ENCODE assay signal across 18 mouse cellular contexts in the genomic region with DNA sequence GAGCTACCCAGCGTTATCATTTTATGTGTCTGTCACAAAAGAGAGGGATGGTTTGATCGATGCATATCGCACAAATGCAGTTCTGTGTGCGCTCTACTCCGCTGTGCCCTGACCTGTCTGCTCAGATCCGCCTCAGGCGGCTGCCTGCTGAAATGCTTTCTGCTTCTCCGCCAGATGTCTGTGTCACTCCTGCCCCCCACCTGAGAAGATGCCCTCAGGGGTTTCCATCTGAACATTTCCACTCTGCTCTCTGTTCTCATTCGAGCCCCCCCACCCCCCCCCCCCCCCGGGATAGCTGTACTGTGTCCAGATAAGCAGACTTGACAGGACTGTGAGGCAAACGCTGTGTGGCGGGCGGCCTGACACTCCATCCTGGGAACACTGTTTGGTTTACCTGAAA. TPM values are rescaled to one million over a fixed set of nuclear protein-coding genes. Genes with fewer than 3 reads are reported as not detected.
A peak's percentile ranks its signal among the peaks of the same experiment; 100 is the strongest.
DNase-seq lines count a peak whose midpoint lies in the region; ATAC-seq and TF ChIP-seq lines count a peak whose summit lies in the region.
"Had no signal": no experiment of that assay in that cellular context is flagged by ENCODE, and none has a peak within 500 bp of the region (broad histone marks: within the 10 kb centered on the region; RNA-seq: fewer than 3 reads in every experiment).

No protein-coding gene starts in this region.

- no peak overlapping the region for H3K4me3 ChIP-seq in midbrain, postnatal 0 days (ENCODE audit: low read depth, low read length)
- H3K4me3 ChIP-seq in midbrain, embryonic 11.5 days (ENCODE audit: low read depth, low read length) = no peak overlapping the region
- no peak overlapping the region for H3K4me3 ChIP-seq in embryonic facial prominence, embryonic 10.5 days
- H3K4me3 ChIP-seq: intestine, embryonic 15.5 days; kidney, embryonic 15.5 days had no signal

- no peak for TF ChIP-seq CTCF in midbrain, postnatal 0 days (IDR thresholded peaks at IDR 0.05)

- WGBS in midbrain, postnatal 0 days = 54% methylated on average over 13 of the region's 13 CpGs
- 63% methylated on average over 13 of the region's 13 CpGs for WGBS in midbrain, embryonic 11.5 days
- WGBS in embryonic facial prominence, embryonic 10.5 days = 35% methylated on average over 13 of the region's 13 CpGs

- H3K27me3 ChIP-seq in midbrain, postnatal 0 days (ENCODE audit: insufficient read depth, low read length) = no peaks in the 10 kb centered on the region
- H3K27me3 ChIP-seq in midbrain, embryonic 11.5 days (ENCODE audit: control insufficient read depth, insufficient read depth, low read length) = peaks cover 3% of the 10 kb centered on the region; the same call in 1 of the 2 replicates
- H3K27me3 ChIP-seq in embryonic facial prominence, embryonic 10.5 days (replicated peaks; ENCODE audit: low read depth, poor library complexity, severe bottlenecking) = peaks cover 13% of the 10 kb centered on the region
- H3K27me3 ChIP-seq: intestine, embryonic 15.5 days had no signal

- H3K27ac ChIP-seq in midbrain, postnatal 0 days (ENCODE audit: low read depth, low read length) = no peak overlapping the region
- no peak overlapping the region for H3K27ac ChIP-seq in midbrain, embryonic 11.5 days (ENCODE audit: low read depth, low read length)
- no peak overlapping the region for H3K27ac ChIP-seq in embryonic facial prominence, embryonic 10.5 days (replicated peaks)
- H3K27ac ChIP-seq: intestine, embryonic 15.5 days; kidney, embryonic 15.5 days had no signal

- H3K9me3 ChIP-seq in midbrain, postnatal 0 days (ENCODE audit: low read length) = no peaks in the 10 kb centered on the region
- no peaks in the 10 kb centered on the region for H3K9me3 ChIP-seq in midbrain, embryonic 11.5 days (ENCODE audit: control insufficient read depth, low read length)
- no peaks in the 10 kb centered on the region for H3K9me3 ChIP-seq in embryonic facial prominence, embryonic 10.5 days
- H3K9me3 ChIP-seq: intestine, embryonic 15.5 days; kidney, embryonic 15.5 days had no signal

- no peak overlapping the region for H3K9ac ChIP-seq in midbrain, postnatal 0 days (replicated peaks; ENCODE audit: low read length, poor library complexity, severe bottlenecking)
- H3K9ac ChIP-seq in midbrain, embryonic 11.5 days (ENCODE audit: low read length) = no peak overlapping the region
- H3K9ac ChIP-seq: intestine, embryonic 15.5 days; kidney, embryonic 15.5 days; lung, embryonic 14.5 days had no signal

- peak; percentile 29 for DNase-seq in adrenal gland, adult 8-10 months
- no peak for DNase-seq in adrenal gland, adult 18-20 months (ENCODE audit: low spot score in 2 of 2)
- peak; percentile 12 for DNase-seq in midbrain, postnatal 0 days (ENCODE audit: low spot score)
- DNase-seq in midbrain, embryonic 11.5 days (ENCODE audit: low spot score, missing footprints) = no peak
- DNase-seq in embryonic facial prominence, embryonic 10.5 days (ENCODE audit: low spot score) = peak; percentile 64
- DNase-seq in gastrocnemius, postnatal 10 days = no peak
- DNase-seq in left cerebral cortex, postnatal 36 days (ENCODE audit: low spot score in 2 of 2) = no peak
- DNase-seq in thymus, postnatal 36 days = no peak
- DNase-seq: cerebellum, adult 8-10 months; heart, postnatal 10 days; lung, embryonic 14.5 days had no signal

- no peaks in the 10 kb centered on the region for H3K4me1 ChIP-seq in midbrain, postnatal 0 days (ENCODE audit: insufficient read depth, low read length)
- H3K4me1 ChIP-seq in midbrain, embryonic 11.5 days (ENCODE audit: control insufficient read depth, insufficient read depth, low read length) = no peaks in the 10 kb centered on the region; the same call in 1 of the 2 replicates
- peaks cover 21% of the 10 kb centered on the region for H3K4me1 ChIP-seq in embryonic facial prominence, embryonic 10.5 days

- intact Hi-C loops in left cerebral cortex, postnatal 36 days (cut with DNase I) = no loop called here

- H3K4me2 ChIP-seq in midbrain, postnatal 0 days (ENCODE audit: low read depth, low read length, poor library complexity, severe bottlenecking) = no peak overlapping the region
- no peak overlapping the region for H3K4me2 ChIP-seq in midbrain, embryonic 11.5 days
- H3K4me2 ChIP-seq: intestine, embryonic 15.5 days; kidney, embryonic 15.5 days; liver, embryonic 11.5 days; lung, embryonic 14.5 days had no signal

- ATAC-seq in midbrain, postnatal 0 days (ENCODE audit: low FRiP score) = no peak
- ATAC-seq in midbrain, embryonic 11.5 days (ENCODE audit: low FRiP score) = no peak
- ATAC-seq: forebrain, embryonic 16.5 days; intestine, embryonic 15.5 days had no signal

- H3K36me3 ChIP-seq in midbrain, postnatal 0 days (ENCODE audit: insufficient read depth, low read length) = no peaks in the 10 kb centered on the region
- H3K36me3 ChIP-seq in midbrain, embryonic 11.5 days (ENCODE audit: control insufficient read depth, insufficient read depth, low read length) = no peaks in the 10 kb centered on the region
- no peaks in the 10 kb centered on the region for H3K36me3 ChIP-seq in embryonic facial prominence, embryonic 10.5 days (replicated peaks)
- H3K36me3 ChIP-seq: intestine, embryonic 15.5 days; kidney, embryonic 15.5 days had no signal

RNA-seq across cellular contexts. Expression of a gene that starts 5.0 kb away (rescaled TPM):
- 10 to 100 TPM; 46.9 to 74.2 (median 55.2) TPM for total RNA-seq in adrenal gland, adult 8-10 months (2022)
- total RNA-seq in adrenal gland, adult 18-20 months (2021) = 10 to 100 TPM; 35.7 to 43.5 TPM
- 81.8 and 94.5 TPM in 2 replicates for total RNA-seq in midbrain, postnatal 0 days (2014; rRNA removed)
- 316 and 318 TPM in 2 replicates for polyA plus RNA-seq in midbrain, postnatal 0 days (2015; fragmentation: Nextera tagmentation; extraction: Ambion mirVana)
- polyA plus RNA-seq in midbrain, embryonic 11.5 days (2014; fragmentation: Nextera tagmentation; extraction: Ambion mirVana) = 29.2 and 29.5 TPM in 2 replicates
- 17.1 and 20.8 TPM in 2 replicates for polyA plus RNA-seq in embryonic facial prominence, embryonic 10.5 days (2016; fragmentation: Nextera tagmentation; extraction: Ambion mirVana)
- total RNA-seq in gastrocnemius, postnatal 10 days (2021) = 1 to 10 TPM in 1 of 2 experiments, under 1 TPM in 1; 0.52 to 1.1 TPM
- 10 to 100 TPM; 84.3 to 91.3 TPM for total RNA-seq in left cerebral cortex, postnatal 36 days (2021)
- total RNA-seq: gastrocnemius, adult 8-10 months had no signal

RNA-seq across cellular contexts. Expression of a gene that starts 35.4 kb away (rescaled TPM):
- not detected for total RNA-seq in adrenal gland, adult 8-10 months (2022)
- not detected for total RNA-seq in adrenal gland, adult 18-20 months (2021)
- total RNA-seq in midbrain, postnatal 0 days (2014; rRNA removed) = 1.3 TPM in 1 of 2 replicates, not detected in the other
- 0.83 and 1.1 TPM in 2 replicates for polyA plus RNA-seq in midbrain, postnatal 0 days (2015; fragmentation: Nextera tagmentation; extraction: Ambion mirVana)
- polyA plus RNA-seq in midbrain, embryonic 11.5 days (2014; fragmentation: Nextera tagmentation; extraction: Ambion mirVana) = 1.2 TPM in 2 replicates
- polyA plus RNA-seq in embryonic facial prominence, embryonic 10.5 days (2016; fragmentation: Nextera tagmentation; extraction: Ambion mirVana) = 1.3 and 1.9 TPM in 2 replicates
- not detected for total RNA-seq in gastrocnemius, postnatal 10 days (2021)
- total RNA-seq in left cerebral cortex, postnatal 36 days (2021) = under 1 TPM in 1 of 2 experiments, not detected in 1; 0.35 TPM
- total RNA-seq: heart, postnatal 10 days; layer of hippocampus, adult 18-20 months had no signal
- polyA plus RNA-seq: cortical plate, adult 2 months had no signal

RNA-seq across cellular contexts. Expression of a gene that starts 36.2 kb away (rescaled TPM):
- total RNA-seq in adrenal gland, adult 8-10 months (2022) = 10 to 100 TPM; 30.5 to 36.2 (median 31.8) TPM
- 10 to 100 TPM; 30.2 to 33.4 TPM for total RNA-seq in adrenal gland, adult 18-20 months (2021)
- total RNA-seq in midbrain, postnatal 0 days (2014; rRNA removed) = 24.0 and 34.4 TPM in 2 replicates
- polyA plus RNA-seq in midbrain, postnatal 0 days (2015; fragmentation: Nextera tagmentation; extraction: Ambion mirVana) = 21.2 and 22.3 TPM in 2 replicates
- polyA plus RNA-seq in midbrain, embryonic 11.5 days (2014; fragmentation: Nextera tagmentation; extraction: Ambion mirVana) = 44.0 and 49.9 TPM in 2 replicates
- polyA plus RNA-seq in embryonic facial prominence, embryonic 10.5 days (2016; fragmentation: Nextera tagmentation; extraction: Ambion mirVana) = 65.3 and 70.6 TPM in 2 replicates
- total RNA-seq in gastrocnemius, postnatal 10 days (2021) = 10 to 100 TPM; 16.8 to 18.5 TPM
- total RNA-seq in left cerebral cortex, postnatal 36 days (2021) = 10 to 100 TPM; 16.4 to 17.0 TPM

RNA-seq across cellular contexts. Expression of a gene that starts 49.4 kb away (rescaled TPM):
- 10 to 100 TPM; 62.5 to 76.1 (median 70.7) TPM for total RNA-seq in adrenal gland, adult 8-10 months (2022)
- total RNA-seq in adrenal gland, adult 18-20 months (2021) = 10 to 100 TPM; 66.4 to 68.5 TPM
- total RNA-seq in midbrain, postnatal 0 days (2014; rRNA removed) = 36.1 and 48.5 TPM in 2 replicates
- polyA plus RNA-seq in midbrain, postnatal 0 days (2015; fragmentation: Nextera tagmentation; extraction: Ambion mirVana) = 59.7 and 61.0 TPM in 2 replicates
- polyA plus RNA-seq in midbrain, embryonic 11.5 days (2014; fragmentation: Nextera tagmentation; extraction: Ambion mirVana) = 112 and 113 TPM in 2 replicates
- polyA plus RNA-seq in embryonic facial prominence, embryonic 10.5 days (2016; fragmentation: Nextera tagmentation; extraction: Ambion mirVana) = 92.3 and 92.8 TPM in 2 replicates
- total RNA-seq in gastrocnemius, postnatal 10 days (2021) = 10 to 100 TPM; 26.8 to 27.3 TPM
- total RNA-seq in left cerebral cortex, postnatal 36 days (2021) = 10 to 100 TPM; 39.4 to 40.9 TPM

RNA-seq across cellular contexts. Expression of a gene that starts 50.4 kb away (rescaled TPM):
- total RNA-seq in adrenal gland, adult 8-10 months (2022) = 100 to 1,000 TPM; 127 to 133 (median 131) TPM
- 100 to 1,000 TPM; 115 to 126 TPM for total RNA-seq in adrenal gland, adult 18-20 months (2021)
- 101 and 137 TPM in 2 replicates for total RNA-seq in midbrain, postnatal 0 days (2014; rRNA removed)
- 156 and 164 TPM in 2 replicates for polyA plus RNA-seq in midbrain, postnatal 0 days (2015; fragmentation: Nextera tagmentation; extraction: Ambion mirVana)
- polyA plus RNA-seq in midbrain, embryonic 11.5 days (2014; fragmentation: Nextera tagmentation; extraction: Ambion mirVana) = 284 and 311 TPM in 2 replicates
- polyA plus RNA-seq in embryonic facial prominence, embryonic 10.5 days (2016; fragmentation: Nextera tagmentation; extraction: Ambion mirVana) = 210 and 220 TPM in 2 replicates
- 10 to 100 TPM; 72.7 to 76.4 TPM for total RNA-seq in gastrocnemius, postnatal 10 days (2021)
- 10 to 100 TPM; 87.3 to 92.0 TPM for total RNA-seq in left cerebral cortex, postnatal 36 days (2021)

Comparison
In these comparisons a context has a peak if more than half of its experiments do, and no peak if none do; other contexts are left out.
1. DNase-seq: peak in adrenal gland, adult 8-10 months (single experiment), midbrain, postnatal 0 days (single experiment) and embryonic facial prominence, embryonic 10.5 days (single experiment); none in adrenal gland, adult 18-20 months (0 of 2), midbrain, embryonic 11.5 days (single experiment), gastrocnemius, postnatal 10 days (single experiment), left cerebral cortex, postnatal 36 days (0 of 2) and thymus, postnatal 36 days (0 of 2).
2. RNA of a gene that starts 5.0 kb away (total RNA-seq): 81.8 to 94.5 TPM in midbrain, postnatal 0 days, 84.3 to 91.3 TPM in left cerebral cortex, postnatal 36 days, 46.9 to 74.2 TPM in adrenal gland, adult 8-10 months and 35.7 to 43.5 TPM in adrenal gland, adult 18-20 months; 0.52 to 1.1 TPM in gastrocnemius, postnatal 10 days; every median in the first group is over 10 times any median in the second.